Mouse (Mus musculus) lung, postnatal 36 days (tissue): ENCODE measurements around the gene Zranb3.
"Not testable (repeated sequence)": the region's sequence is repeated elsewhere in the genome, so short reads cannot be mapped to it uniquely, and the experiment has no call there.

Source experiments
- DNase-seq: peaks from one replicate; pipeline ENCODE4 v3.0.0; 2022; ENCODE audit warnings: mixed read lengths

Gene Zranb3

GRCm38 (mm10) chr1:128058625-128059024 is 44.2 kb downstream of the Zranb3 start:
- DNase-seq: no peak

- no peak for DNase-seq
Observed at GRCm38 (mm10) chr1:128057269-128057668, 45.6 kb downstream of the Zranb3 start.

- DNase-seq: no peak
Observed at GRCm38 (mm10) chr1:128046920-128047319, 55.9 kb downstream of the Zranb3 start.

GRCm38 (mm10) chr1:128046455-128046854 is 56.4 kb downstream of the Zranb3 start:
- DNase-seq: no peak

GRCm38 (mm10) chr1:128044181-128044580 is 58.7 kb downstream of the Zranb3 start:
- no peak for DNase-seq

GRCm38 (mm10) chr1:128036296-128036695 is 66.6 kb downstream of the Zranb3 start:
- no peak for DNase-seq

- DNase-seq: no peak
Observed at GRCm38 (mm10) chr1:128032123-128032522, 70.7 kb downstream of the Zranb3 start.

- DNase-seq: no peak
Observed at GRCm38 (mm10) chr1:128031524-128031923, 71.3 kb downstream of the Zranb3 start.

GRCm38 (mm10) chr1:128024363-128025114 is 78.3 kb downstream of the Zranb3 start:
- no peak for DNase-seq

GRCm38 (mm10) chr1:128020001-128020770 is 82.7 kb downstream of the Zranb3 start:
- no peak for DNase-seq

- peak; percentile 38 for DNase-seq
Observed at GRCm38 (mm10) chr1:128016035-128016492, 86.8 kb downstream of the Zranb3 start.

GRCm38 (mm10) chr1:128013698-128014386 is 89.0 kb downstream of the Zranb3 start:
- peak; percentile 31 for DNase-seq

GRCm38 (mm10) chr1:128009751-128010150 is 93.1 kb downstream of the Zranb3 start:
- DNase-seq: no peak

- DNase-seq: not testable (repeated sequence)
Observed at GRCm38 (mm10) chr1:128006042-128006600, 96.7 kb downstream of the Zranb3 start.

- DNase-seq: no peak
Observed at GRCm38 (mm10) chr1:128004371-128004720, 98.5 kb downstream of the Zranb3 start.

- DNase-seq: no peak
Observed at GRCm38 (mm10) chr1:128003712-128004370, 99.0 kb downstream of the Zranb3 start.

- no peak for DNase-seq
Observed at GRCm38 (mm10) chr1:128002159-128002558, 100.7 kb downstream of the Zranb3 start.

- DNase-seq: not testable (repeated sequence)
Observed at GRCm38 (mm10) chr1:128000931-128001330, 101.9 kb downstream of the Zranb3 start.

GRCm38 (mm10) chr1:127993892-127994291 is 109.0 kb downstream of the Zranb3 start:
- DNase-seq: no peak

GRCm38 (mm10) chr1:127989876-127990731 is 112.7 kb downstream of the Zranb3 start:
- peak; percentile 47 for DNase-seq

GRCm38 (mm10) chr1:127989387-127989786 is 113.5 kb downstream of the Zranb3 start:
- DNase-seq: no peak

GRCm38 (mm10) chr1:127988246-127988645 is 114.6 kb downstream of the Zranb3 start:
- no peak for DNase-seq
